Comparison of ENCODE assay signal across 29 mouse cellular contexts in the genomic region with DNA sequence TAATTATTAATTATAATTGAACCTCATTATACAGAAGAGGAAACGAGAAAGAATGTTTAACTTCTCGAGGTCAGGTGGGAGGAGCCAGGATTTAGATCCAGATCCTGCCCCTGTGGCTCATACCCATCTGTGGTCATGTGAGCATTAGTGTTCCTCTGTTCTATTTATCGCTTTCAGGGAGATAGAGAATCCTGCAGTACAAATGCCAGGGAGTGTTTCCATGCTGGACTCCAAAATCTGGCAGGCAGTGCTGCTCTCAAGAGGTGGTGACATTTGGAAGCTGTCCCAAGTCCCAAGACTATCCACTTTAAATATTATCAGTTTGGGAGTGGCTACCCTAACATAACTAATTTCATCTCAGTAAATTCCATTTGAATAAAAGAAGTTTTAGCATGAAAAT. TPM values are rescaled to one million over a fixed set of nuclear protein-coding genes. Genes with fewer than 3 reads are reported as not detected.
DNase-seq lines count a peak whose midpoint lies in the region; ATAC-seq lines count a peak whose summit lies in the region.
"Had no signal": no experiment of that assay in that cellular context is flagged by ENCODE, and none has a peak within 500 bp of the region (broad histone marks: within the 10 kb centered on the region; RNA-seq: fewer than 3 reads in every experiment).

No protein-coding gene starts in this region.

- ATAC-seq in heart, embryonic 13.5 days (ENCODE audit: extremely low read depth, insufficient number of reproducible peaks, low FRiP score, low TSS enrichment): peak; percentile 53; the same call in 1 of the 2 replicates
- ATAC-seq: forebrain, embryonic 16.5 days; hindbrain, embryonic 16.5 days; intestine, embryonic 16.5 days; midbrain, embryonic 13.5 days had no signal

- 49% methylated on average over 3 of the region's 3 CpGs for WGBS in heart, embryonic 10.5 days
- 26% methylated on average over 3 of the region's 3 CpGs for WGBS in heart, embryonic 13.5 days

- H3K4me1 ChIP-seq in heart, embryonic 10.5 days: peaks cover 4% of the 10 kb centered on the region; the same call in 1 of the 2 replicates
- H3K4me1 ChIP-seq in heart, embryonic 13.5 days: peaks cover 48% of the 10 kb centered on the region
- H3K4me1 ChIP-seq: limb, embryonic 15.5 days; megakaryocyte, embryonic 14.5 days; midbrain, embryonic 13.5 days had no signal

- no peaks in the 10 kb centered on the region for H3K9me3 ChIP-seq in heart, embryonic 10.5 days
- no peaks in the 10 kb centered on the region for H3K9me3 ChIP-seq in heart, embryonic 13.5 days
- H3K9me3 ChIP-seq: embryonic facial prominence, embryonic 10.5 days; limb, embryonic 15.5 days; megakaryocyte, embryonic 14.5 days; midbrain, embryonic 13.5 days had no signal

- H3K27me3 ChIP-seq in heart, embryonic 10.5 days (ENCODE audit: insufficient read depth, poor library complexity, severe bottlenecking): no peaks in the 10 kb centered on the region
- H3K27me3 ChIP-seq in heart, embryonic 13.5 days (replicated peaks): no peaks in the 10 kb centered on the region
- H3K27me3 ChIP-seq: limb, embryonic 15.5 days; megakaryocyte, embryonic 14.5 days; midbrain, embryonic 13.5 days had no signal

- H3K4me3 ChIP-seq in heart, embryonic 10.5 days: no peak overlapping the region
- H3K4me3 ChIP-seq in heart, embryonic 13.5 days: no peak overlapping the region
- H3K4me3 ChIP-seq: embryonic facial prominence, embryonic 10.5 days; limb, embryonic 15.5 days; megakaryocyte, embryonic 14.5 days; midbrain, embryonic 13.5 days had no signal

- H3K36me3 ChIP-seq in heart, embryonic 10.5 days: no peaks in the 10 kb centered on the region
- H3K36me3 ChIP-seq in heart, embryonic 13.5 days: no peaks in the 10 kb centered on the region
- H3K36me3 ChIP-seq: embryonic facial prominence, embryonic 10.5 days; limb, embryonic 15.5 days; midbrain, embryonic 13.5 days had no signal

- peak; percentile 91 for DNase-seq in heart, adult 11 months
- DNase-seq in heart, embryonic 10.5 days (ENCODE audit: low spot score): no peak
- peak; percentile 11 for DNase-seq in adipocyte (ENCODE audit: low spot score)
- DNase-seq in heart, postnatal 14 days: peak; percentile 19 to 55
- DNase-seq in left cerebral cortex, postnatal 10 days (ENCODE audit: extremely low spot score in 1 of 2, low spot score in 2 of 2): no peak
- DNase-seq in left cerebral cortex, postnatal 25 days (ENCODE audit: low spot score in 2 of 2): no peak
- no peak for DNase-seq in c-Kit-positive CD71-positive TER-119-positive erythroid progenitor cells, embryonic 14.5 days (ENCODE audit: low spot score)
- DNase-seq: adrenal gland, postnatal 25 days; cerebellum, adult 9-10 months; gastrocnemius, postnatal 14 days; kidney, adult 9 months; kidney, postnatal 25 days; left cerebral cortex, postnatal 4 days; lung, postnatal 10 days; thymus, adult 2 months; thymus, postnatal 4 days had no signal

- intact Hi-C loops in heart, postnatal 14 days (cut with DNase I): no loop called here
- intact Hi-C loops in left cerebral cortex, postnatal 10 days (cut with DNase I): no loop called here
- intact Hi-C loops in left cerebral cortex, postnatal 25 days (cut with DNase I): no loop called here

- H3K4me2 ChIP-seq in heart, embryonic 13.5 days: no peak overlapping the region
- H3K4me2 ChIP-seq: limb, embryonic 15.5 days; midbrain, embryonic 13.5 days had no signal

- no peak overlapping the region for H3K27ac ChIP-seq in heart, embryonic 10.5 days
- H3K27ac ChIP-seq in heart, embryonic 13.5 days (replicated peaks): peak overlapping the region; percentile 74
- H3K27ac ChIP-seq: embryonic facial prominence, embryonic 10.5 days; limb, embryonic 15.5 days; midbrain, embryonic 13.5 days; stomach, postnatal 0 days had no signal

- no peak overlapping the region for H3K9ac ChIP-seq in heart, embryonic 13.5 days
- H3K9ac ChIP-seq: limb, embryonic 15.5 days; midbrain, embryonic 13.5 days had no signal

RNA-seq across cellular contexts. Expression of a gene that starts 6.6 kb away (rescaled TPM):
- polyA plus RNA-seq in heart, embryonic 10.5 days (2016; fragmentation: Nextera tagmentation; extraction: Ambion mirVana): 0.28 and 1.5 TPM in 2 replicates
- 0.70 and 1.4 TPM in 2 replicates for polyA plus RNA-seq in heart, embryonic 13.5 days (2015; fragmentation: Nextera tagmentation; extraction: Ambion mirVana)
- under 1 TPM in 1 of 2 experiments, not detected in 1; 0.29 TPM for total RNA-seq in heart, postnatal 14 days (2021)
- not detected for total RNA-seq in left cerebral cortex, postnatal 10 days (2021)
- total RNA-seq in left cerebral cortex, postnatal 25 days (2021): not detected
- total RNA-seq: common myeloid progenitor, adult 5-6 weeks; gastrocnemius, postnatal 14 days; hematopoietic stem cell, adult 5-6 weeks; left cerebral cortex, postnatal 4 days; monocyte, adult 5-6 weeks; neutrophil, adult 5-6 weeks had no signal
- polyA plus RNA-seq: embryonic facial prominence, embryonic 10.5 days; forebrain, embryonic 16.5 days; midbrain, embryonic 13.5 days had no signal

Comparison
In these comparisons a context has a peak if more than half of its experiments do, and no peak if none do; other contexts are left out.
1. DNase-seq: peak in heart, adult 11 months (single experiment), adipocyte (single experiment) and heart, postnatal 14 days (2 of 2); none in heart, embryonic 10.5 days (single experiment), left cerebral cortex, postnatal 10 days (0 of 2), left cerebral cortex, postnatal 25 days (0 of 2) and c-Kit-positive CD71-positive TER-119-positive erythroid progenitor cells, embryonic 14.5 days (single experiment).